Mouse (Mus musculus): Measurements from ENCODE around the gene Bex6. TPM values are rescaled to one million over a fixed set of nuclear protein-coding genes. Genes with fewer than 3 reads are reported as not detected.

The Bex6 gene
- polyA plus RNA-seq (2011; ENCODE audit: insufficient read depth, insufficient read length, low read depth, missing spikeins), result not detected in 2 replicates

- H3K27ac ChIP-seq (ENCODE audit: insufficient read depth, low read length), result no peak within 1 kb of the TSS
- no peaks in the 10 kb centered on the region for H3K36me3 ChIP-seq (ENCODE audit: control insufficient read depth, insufficient read depth, low read length, poor library complexity, severe bottlenecking)
- H3K4me1 ChIP-seq (ENCODE audit: control insufficient read depth, insufficient read depth, low read length), result no peaks in the 10 kb centered on the region
- no peaks in the 10 kb centered on the region for H3K9me3 ChIP-seq (replicated peaks; ENCODE audit: control insufficient read depth, insufficient read depth, low read length, poor library complexity, severe bottlenecking)
- no peak within 1 kb of the TSS for H3K9ac ChIP-seq (ENCODE audit: low read depth, poor library complexity, severe bottlenecking)
- H3K4me3 ChIP-seq (ENCODE audit: low read depth, low read length), result no peak within 1 kb of the TSS
- no peaks in the 10 kb centered on the region for H3K27me3 ChIP-seq (ENCODE audit: control insufficient read depth, insufficient read depth, low read length, poor library complexity, severe bottlenecking)
- no peak for TF ChIP-seq CTCF (IDR thresholded peaks at IDR 0.05; ENCODE audit: low read depth, low read length)
- no peak for TF ChIP-seq EP300 (IDR thresholded peaks at IDR 0.05; ENCODE audit: insufficient read depth, low read depth, low read length)
- TF ChIP-seq POLR2A (IDR thresholded peaks at IDR 0.05; ENCODE audit: insufficient read depth, low read length), result no peak
Observed at GRCm38 (mm10) chr16:32179333-32179901, at the start of gene Bex6. TSS of gene Bex6 (plus strand) at chr16:32179823.

GRCm38 (mm10) chr16:32130190-32130826, 49.3 kb upstream of the Bex6 start:
- Histone ChIP-seq H3K4me1 (ENCODE audit: control insufficient read depth, insufficient read depth, low read length) (peaks cover 2% of the 10 kb centered on the region), H3K27me3 (ENCODE audit: control insufficient read depth, insufficient read depth, low read length, poor library complexity, severe bottlenecking) (no peaks in the 10 kb centered on the region), H3K36me3 (ENCODE audit: control insufficient read depth, insufficient read depth, low read length, poor library complexity, severe bottlenecking) (no peaks in the 10 kb centered on the region), H3K4me3 (ENCODE audit: low read depth, low read length) (peak overlapping the region; percentile 29), H3K9ac (ENCODE audit: low read depth, poor library complexity, severe bottlenecking) (peak overlapping the region; percentile 12), H3K27ac (ENCODE audit: insufficient read depth, low read length) (0 out of 2 replicates have a peak overlapping the region, but pooled peaks have one; percentile 0), H3K9me3 (replicated peaks; ENCODE audit: control insufficient read depth, insufficient read depth, low read length, poor library complexity, severe bottlenecking) (no peaks in the 10 kb centered on the region)
- TF ChIP-seq EP300 (IDR thresholded peaks at IDR 0.05; ENCODE audit: insufficient read depth, low read depth, low read length) (no peak), CTCF (IDR thresholded peaks at IDR 0.05; ENCODE audit: low read depth, low read length) (no peak), POLR2A (IDR thresholded peaks at IDR 0.05; ENCODE audit: insufficient read depth, low read length) (no peak)

GRCm38 (mm10) chr16:32133148-32133547, 46.5 kb upstream of the Bex6 start:
- TF ChIP-seq POLR2A (IDR thresholded peaks at IDR 0.05; ENCODE audit: insufficient read depth, low read length) (no peak), CTCF (IDR thresholded peaks at IDR 0.05; ENCODE audit: low read depth, low read length) (no peak), EP300 (IDR thresholded peaks at IDR 0.05; ENCODE audit: insufficient read depth, low read depth, low read length) (no peak)
- Histone ChIP-seq H3K27me3 (ENCODE audit: control insufficient read depth, insufficient read depth, low read length, poor library complexity, severe bottlenecking) (no peaks in the 10 kb centered on the region), H3K4me3 (ENCODE audit: low read depth, low read length) (no peak overlapping the region), H3K9ac (ENCODE audit: low read depth, poor library complexity, severe bottlenecking) (no peak overlapping the region), H3K36me3 (ENCODE audit: control insufficient read depth, insufficient read depth, low read length, poor library complexity, severe bottlenecking) (no peaks in the 10 kb centered on the region), H3K27ac (ENCODE audit: insufficient read depth, low read length) (no peak overlapping the region), H3K9me3 (replicated peaks; ENCODE audit: control insufficient read depth, insufficient read depth, low read length, poor library complexity, severe bottlenecking) (no peaks in the 10 kb centered on the region), H3K4me1 (ENCODE audit: control insufficient read depth, insufficient read depth, low read length) (no peaks in the 10 kb centered on the region)

GRCm38 (mm10) chr16:32135842-32136357, 43.7 kb upstream of the Bex6 start:
- no peaks in the 10 kb centered on the region for H3K9me3 ChIP-seq (replicated peaks; ENCODE audit: control insufficient read depth, insufficient read depth, low read length, poor library complexity, severe bottlenecking)
- no peaks in the 10 kb centered on the region for H3K36me3 ChIP-seq (ENCODE audit: control insufficient read depth, insufficient read depth, low read length, poor library complexity, severe bottlenecking)
- H3K4me1 ChIP-seq (ENCODE audit: control insufficient read depth, insufficient read depth, low read length), result no peaks in the 10 kb centered on the region
- peak overlapping the region; percentile 61 for H3K4me3 ChIP-seq (ENCODE audit: low read depth, low read length)
- no peaks in the 10 kb centered on the region for H3K27me3 ChIP-seq (ENCODE audit: control insufficient read depth, insufficient read depth, low read length, poor library complexity, severe bottlenecking)
- H3K27ac ChIP-seq (ENCODE audit: insufficient read depth, low read length), result no peak overlapping the region
- no peak for TF ChIP-seq CTCF (IDR thresholded peaks at IDR 0.05; ENCODE audit: low read depth, low read length)
- TF ChIP-seq EP300 (IDR thresholded peaks at IDR 0.05; ENCODE audit: insufficient read depth, low read depth, low read length), result no peak
- no peak for TF ChIP-seq POLR2A (IDR thresholded peaks at IDR 0.05; ENCODE audit: insufficient read depth, low read length)
- H3K9ac ChIP-seq (ENCODE audit: low read depth, poor library complexity, severe bottlenecking), result peak overlapping the region; percentile 17

GRCm38 (mm10) chr16:32138954-32139353, 40.7 kb upstream of the Bex6 start:
- Histone ChIP-seq H3K9me3 (replicated peaks; ENCODE audit: control insufficient read depth, insufficient read depth, low read length, poor library complexity, severe bottlenecking) (0 out of 2 replicates have a peak, but pooled peaks cover 3% of the 10 kb centered on the region), H3K9ac (ENCODE audit: low read depth, poor library complexity, severe bottlenecking) (no peak overlapping the region), H3K4me1 (ENCODE audit: control insufficient read depth, insufficient read depth, low read length) (no peaks in the 10 kb centered on the region), H3K36me3 (ENCODE audit: control insufficient read depth, insufficient read depth, low read length, poor library complexity, severe bottlenecking) (no peaks in the 10 kb centered on the region), H3K27me3 (ENCODE audit: control insufficient read depth, insufficient read depth, low read length, poor library complexity, severe bottlenecking) (no peaks in the 10 kb centered on the region), H3K27ac (ENCODE audit: insufficient read depth, low read length) (no peak overlapping the region), H3K4me3 (ENCODE audit: low read depth, low read length) (no peak overlapping the region)
- TF ChIP-seq POLR2A (IDR thresholded peaks at IDR 0.05; ENCODE audit: insufficient read depth, low read length) (no peak), EP300 (IDR thresholded peaks at IDR 0.05; ENCODE audit: insufficient read depth, low read depth, low read length) (no peak), CTCF (IDR thresholded peaks at IDR 0.05; ENCODE audit: low read depth, low read length) (no peak)

GRCm38 (mm10) chr16:32143766-32144165, 35.9 kb upstream of the Bex6 start:
- Histone ChIP-seq H3K36me3 (ENCODE audit: control insufficient read depth, insufficient read depth, low read length, poor library complexity, severe bottlenecking) (no peaks in the 10 kb centered on the region), H3K9ac (ENCODE audit: low read depth, poor library complexity, severe bottlenecking) (no peak overlapping the region), H3K4me1 (ENCODE audit: control insufficient read depth, insufficient read depth, low read length) (no peaks in the 10 kb centered on the region), H3K9me3 (replicated peaks; ENCODE audit: control insufficient read depth, insufficient read depth, low read length, poor library complexity, severe bottlenecking) (0 out of 2 replicates have a peak, but pooled peaks cover 3% of the 10 kb centered on the region), H3K27me3 (ENCODE audit: control insufficient read depth, insufficient read depth, low read length, poor library complexity, severe bottlenecking) (no peaks in the 10 kb centered on the region), H3K27ac (ENCODE audit: insufficient read depth, low read length) (no peak overlapping the region), H3K4me3 (ENCODE audit: low read depth, low read length) (no peak overlapping the region)
- TF ChIP-seq EP300 (IDR thresholded peaks at IDR 0.05; ENCODE audit: insufficient read depth, low read depth, low read length) (no peak), POLR2A (IDR thresholded peaks at IDR 0.05; ENCODE audit: insufficient read depth, low read length) (no peak), CTCF (IDR thresholded peaks at IDR 0.05; ENCODE audit: low read depth, low read length) (no peak)

Measured in ES-Bruce4 (cell line).